Mouse (Mus musculus): ENCODE results near the gene Gm7970.
"Not testable (repeated sequence)": the region's sequence is repeated elsewhere in the genome, so short reads cannot be mapped to it uniquely, and the experiment has no call there.

- TF ChIP-seq POLR2A (IDR thresholded peaks at IDR 0.05; ENCODE audit: borderline replicate concordance, insufficient read depth, low read length); CTCF (IDR thresholded peaks at IDR 0.05; ENCODE audit: borderline replicate concordance, insufficient read depth, low read depth, low read length): not testable (repeated sequence)
Observed at GRCm38 (mm10) chr14:41555483-41555882, at the start of gene Gm7970.

All from cerebellum, adult 2 months (tissue).